Mouse (Mus musculus) stomach, postnatal 0 days (tissue): ENCODE results near the gene Son. TPM values are rescaled to one million over a fixed set of nuclear protein-coding genes. Genes with fewer than 3 reads are reported as not detected.

Experiments
- ATAC-seq: fragments of 200-750 bp; cut with Nextera tagmentation; 2 replicates; pipeline ENCODE4 v1.8.0; 2017; ENCODE audit not compliant: low FRiP score, low TSS enrichment
- DNase-seq: peaks from one replicate; pipeline ENCODE4 v3.0.0-alpha.2; 2016; ENCODE audit warnings: low spot score
- H3K27ac ChIP-seq: fragments of 300-500 bp; sonication (generic); replicated peaks from 2 replicates; pipeline ENCODE4 v1.5.1; 2014; ENCODE audit warnings: mild to moderate bottlenecking, control low read depth
- H3K27me3 ChIP-seq: fragments of 300-500 bp; sonication (generic); 2 replicates; pipeline ENCODE4 v1.6.1; 2014; ENCODE audit warnings: low read length; ENCODE audit not compliant: control insufficient read depth, insufficient read depth
- H3K36me3 ChIP-seq: fragments of 300-500 bp; sonication (generic); 2 replicates; pipeline ENCODE4 v1.6.1; 2014; ENCODE audit warnings: low read length, mixed read lengths; ENCODE audit not compliant: control insufficient read depth, insufficient read depth
- H3K4me1 ChIP-seq: fragments of 300-500 bp; sonication (generic); replicated peaks from 2 replicates; pipeline ENCODE4 v1.6.1; 2014; ENCODE audit warnings: antibody characterized with exemption; ENCODE audit not compliant: control insufficient read depth, insufficient read depth
- H3K4me2 ChIP-seq: fragments of 300-500 bp; sonication (generic); replicated peaks from 2 replicates; pipeline ENCODE4 v1.6.1; 2014; ENCODE audit warnings: low read depth, mild to moderate bottlenecking, control low read depth, moderate library complexity
- H3K4me3 ChIP-seq: fragments of 300-500 bp; sonication (generic); 2 replicates; pipeline ENCODE4 v1.5.1; 2014; ENCODE audit warnings: low read depth, low read length, control low read depth
- H3K9ac ChIP-seq: fragments of 300-500 bp; sonication (generic); 2 replicates; pipeline ENCODE4 v1.6.1; 2014; ENCODE audit warnings: mild to moderate bottlenecking, low read length, control low read depth, mixed read lengths
- H3K9me3 ChIP-seq: fragments of 300-500 bp; sonication (generic); 2 replicates; pipeline ENCODE4 v1.6.1; 2016; ENCODE audit warnings: low read length; ENCODE audit not compliant: control insufficient read depth
- CTCF ChIP-seq: IDR thresholded peaks from 2 replicates; pipeline ENCODE4 v1.5.1; 2016; ENCODE audit warnings: antibody characterized with exemption, low read depth, mild to moderate bottlenecking, moderate library complexity
- EP300 ChIP-seq: optimal IDR thresholded peaks from 2 replicates; pipeline ENCODE3; 2016; ENCODE audit warnings: antibody characterized with exemption
- WGBS: fragments of 180-500 bp; shearing (Covaris S2); extraction: QIAGEN DNeasy Blood & Tissue Kit; methylation state at CpG from one replicate; pipeline ENCODE4 v1.1.7; 2014; 5-methylcytosine and 5-hydroxymethylcytosine counted together
- polyA plus RNA-seq: library from polyadenylated mRNA; unstranded; fragments of >200 nt; fragmentation: Nextera tagmentation; extraction: Ambion mirVana; gene quantifications from 2 replicates; pipeline ENCODE4 v1.2.1, GENCODE M21; 2015

The Son gene
- polyA plus RNA-seq, 1 experiment from 2014 or later: 62.3 TPM

GRCm38 (mm10) chr16:91629749-91630148 is 17.6 kb upstream of the Son start:
- Histone ChIP-seq H3K4me3 (no peak overlapping the region), H3K27me3 (no peaks in the 10 kb centered on the region), H3K36me3 (peaks cover 28% of the 10 kb centered on the region), H3K27ac (no peak overlapping the region), H3K4me2 (no peak overlapping the region), H3K9me3 (no peaks in the 10 kb centered on the region), H3K9ac (no peak overlapping the region), H3K4me1 (no peaks in the 10 kb centered on the region)
- TF ChIP-seq EP300 (no peak), CTCF (no peak)
- no peak for ATAC-seq
- no peak for DNase-seq
- WGBS: 96% methylated on average over 4 of the region's 4 CpGs

- Histone ChIP-seq H3K4me2 (no peak overlapping the region), H3K27me3 (no peaks in the 10 kb centered on the region), H3K27ac (no peak overlapping the region), H3K9ac (no peak overlapping the region), H3K9me3 (no peaks in the 10 kb centered on the region), H3K36me3 (peaks cover 27% of the 10 kb centered on the region), H3K4me1 (no peaks in the 10 kb centered on the region), H3K4me3 (no peak overlapping the region)
- DNase-seq (no peak), ATAC-seq (no peak)
- TF ChIP-seq EP300 (no peak), CTCF (no peak)
- 91% methylated on average over 1 of the region's 1 CpGs for WGBS
Observed at GRCm38 (mm10) chr16:91630584-91630983, 16.7 kb upstream of the Son start.

DNA sequence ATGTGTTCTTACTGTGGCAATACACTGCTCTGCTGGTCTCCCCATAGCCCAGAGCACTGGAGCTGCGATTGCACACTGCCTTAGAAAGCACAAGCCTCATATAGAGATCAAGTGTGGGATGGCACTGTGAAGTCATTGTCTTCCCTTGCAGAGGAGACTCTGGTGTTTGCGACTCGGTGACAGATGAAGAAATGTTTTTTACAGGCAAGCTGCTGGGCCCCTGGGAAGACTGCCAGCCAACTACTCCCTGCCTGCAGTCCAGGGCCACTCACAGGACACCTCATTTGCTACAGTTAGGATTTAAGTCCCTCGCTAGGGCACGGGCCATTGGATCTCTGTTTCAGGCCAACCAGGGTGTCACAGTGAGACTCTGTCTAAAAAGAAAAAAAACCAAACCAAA is 14.9 kb upstream of the Son start:
- H3K4me1 ChIP-seq: no peaks in the 10 kb centered on the region
- H3K9ac ChIP-seq: no peak overlapping the region
- H3K36me3 ChIP-seq: peaks cover 35% of the 10 kb centered on the region
- WGBS: 83% methylated on average over 5 of the region's 5 CpGs
- no peaks in the 10 kb centered on the region for H3K27me3 ChIP-seq
- H3K4me3 ChIP-seq: no peak overlapping the region
- no peak overlapping the region for H3K4me2 ChIP-seq
- no peak for TF ChIP-seq EP300
- TF ChIP-seq CTCF: no peak
- no peaks in the 10 kb centered on the region for H3K9me3 ChIP-seq
- DNase-seq: no peak
- ATAC-seq: no peak
- no peak overlapping the region for H3K27ac ChIP-seq

GRCm38 (mm10) chr16:91632940-91633339 is 14.4 kb upstream of the Son start:
- 92% methylated on average over 7 of the region's 7 CpGs for WGBS
- H3K36me3 ChIP-seq: peaks cover 37% of the 10 kb centered on the region
- TF ChIP-seq CTCF (no peak), EP300 (no peak)

DNA sequence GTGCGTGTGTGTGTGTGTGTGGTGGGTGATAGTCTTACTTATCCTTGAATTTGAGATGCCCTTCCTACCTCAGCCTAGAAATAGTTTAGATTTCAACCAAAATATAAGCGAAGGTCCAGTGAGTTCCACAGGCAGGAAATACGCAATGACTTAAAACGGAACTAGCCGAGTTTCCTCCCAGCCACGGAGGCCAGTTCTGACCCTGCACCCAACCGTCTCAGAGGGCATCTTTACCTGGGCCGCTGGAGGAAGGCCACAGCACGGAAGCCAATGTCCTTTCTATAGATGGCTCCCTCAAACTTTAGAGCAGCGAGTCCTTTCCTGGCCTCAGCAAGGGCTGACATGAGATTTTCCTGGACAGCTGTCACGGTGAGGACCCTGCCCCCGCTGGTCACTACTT is 13.7 kb upstream of the Son start:
- DNase-seq: no peak
- WGBS: 86% methylated on average over 12 of the region's 12 CpGs
- no peak overlapping the region for H3K4me2 ChIP-seq
- peaks cover 35% of the 10 kb centered on the region for H3K36me3 ChIP-seq
- ATAC-seq: no peak
- no peak overlapping the region for H3K9ac ChIP-seq
- TF ChIP-seq EP300 (no peak), CTCF (no peak)
- no peak overlapping the region for H3K27ac ChIP-seq
- H3K4me1 ChIP-seq: no peaks in the 10 kb centered on the region
- H3K9me3 ChIP-seq: no peaks in the 10 kb centered on the region
- no peaks in the 10 kb centered on the region for H3K27me3 ChIP-seq
- no peak overlapping the region for H3K4me3 ChIP-seq

More at GRCm38 (mm10) chr16:91632940-91633339, 14.4 kb upstream of the Son start:
- Histone ChIP-seq H3K4me2 (no peak overlapping the region), H3K4me1 (no peaks in the 10 kb centered on the region), H3K4me3 (no peak overlapping the region), H3K27me3 (no peaks in the 10 kb centered on the region), H3K27ac (no peak overlapping the region), H3K9ac (no peak overlapping the region), H3K9me3 (no peaks in the 10 kb centered on the region)
- ATAC-seq (no peak), DNase-seq (no peak)

DNA sequence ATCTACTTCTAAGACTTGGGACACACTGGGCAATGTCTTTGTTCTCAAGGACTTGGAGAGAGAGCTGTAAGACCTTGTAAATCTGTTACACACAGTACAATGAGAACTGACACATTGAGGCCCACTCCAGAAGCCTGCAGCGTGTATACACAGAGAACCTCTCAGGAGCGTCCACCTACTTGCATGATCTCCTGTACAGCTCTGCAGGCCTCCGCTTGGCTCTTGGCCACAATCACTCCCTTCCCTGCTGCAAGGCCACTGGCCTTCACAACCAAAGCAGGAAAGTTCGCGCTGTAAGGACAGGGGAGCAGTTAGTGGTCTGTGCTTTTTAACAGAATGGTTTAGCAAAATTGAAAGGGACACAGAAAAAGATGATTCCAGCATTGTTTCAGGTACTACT is 8.1 kb upstream of the Son start:
- H3K27ac ChIP-seq: no peak overlapping the region
- ATAC-seq: no peak
- no peak for DNase-seq
- H3K36me3 ChIP-seq: peaks cover 22% of the 10 kb centered on the region; the same call in 1 of the 2 replicates
- no peaks in the 10 kb centered on the region for H3K4me1 ChIP-seq
- no peaks in the 10 kb centered on the region for H3K27me3 ChIP-seq
- 92% methylated on average over 5 of the region's 5 CpGs for WGBS
- H3K4me3 ChIP-seq: no peak overlapping the region
- TF ChIP-seq CTCF (no peak), EP300 (no peak)
- H3K4me2 ChIP-seq: no peak overlapping the region
- H3K9ac ChIP-seq: no peak overlapping the region
- H3K9me3 ChIP-seq: no peaks in the 10 kb centered on the region
